Mouse (Mus musculus) frontal cortex, adult (tissue): Measurements from ENCODE around the gene Hmmr.
A peak's percentile ranks its signal among the peaks of the same experiment; 100 is the strongest.

ENCODE experiments used
- ATAC-seq: cut with Nextera tagmentation; 2 replicates; pipeline ENCODE4 v1.9.2; 2017; ENCODE audit warnings: mild to moderate bottlenecking, moderate library complexity, mixed read lengths; ENCODE audit not compliant: low TSS enrichment

The Hmmr gene

DNA sequence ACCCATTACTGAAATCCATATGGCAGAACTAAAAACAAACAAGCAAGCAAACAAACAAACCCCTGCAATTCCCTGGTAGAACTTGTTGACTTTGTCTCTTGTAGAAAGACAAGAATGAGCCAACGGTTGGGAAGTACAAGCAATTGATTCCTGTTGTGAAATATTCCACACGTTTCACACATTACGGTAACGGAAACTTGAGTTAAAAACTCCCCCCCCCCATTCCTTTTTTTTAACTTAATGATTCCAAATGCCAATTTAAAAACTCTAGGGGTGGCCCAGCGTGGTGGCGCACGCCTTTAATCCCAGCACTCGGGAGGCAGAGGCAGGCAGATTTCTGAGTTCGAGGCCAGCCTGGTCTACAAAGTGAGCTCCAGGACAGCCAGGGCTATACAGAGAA lies 38.1 kb downstream of the Hmmr start, which contains the start of gene Mat2b:
Gene Mat2b (minus strand): TSS at position 101 of the 400 bp plus-strand sequence.
- ATAC-seq: no peak

DNA sequence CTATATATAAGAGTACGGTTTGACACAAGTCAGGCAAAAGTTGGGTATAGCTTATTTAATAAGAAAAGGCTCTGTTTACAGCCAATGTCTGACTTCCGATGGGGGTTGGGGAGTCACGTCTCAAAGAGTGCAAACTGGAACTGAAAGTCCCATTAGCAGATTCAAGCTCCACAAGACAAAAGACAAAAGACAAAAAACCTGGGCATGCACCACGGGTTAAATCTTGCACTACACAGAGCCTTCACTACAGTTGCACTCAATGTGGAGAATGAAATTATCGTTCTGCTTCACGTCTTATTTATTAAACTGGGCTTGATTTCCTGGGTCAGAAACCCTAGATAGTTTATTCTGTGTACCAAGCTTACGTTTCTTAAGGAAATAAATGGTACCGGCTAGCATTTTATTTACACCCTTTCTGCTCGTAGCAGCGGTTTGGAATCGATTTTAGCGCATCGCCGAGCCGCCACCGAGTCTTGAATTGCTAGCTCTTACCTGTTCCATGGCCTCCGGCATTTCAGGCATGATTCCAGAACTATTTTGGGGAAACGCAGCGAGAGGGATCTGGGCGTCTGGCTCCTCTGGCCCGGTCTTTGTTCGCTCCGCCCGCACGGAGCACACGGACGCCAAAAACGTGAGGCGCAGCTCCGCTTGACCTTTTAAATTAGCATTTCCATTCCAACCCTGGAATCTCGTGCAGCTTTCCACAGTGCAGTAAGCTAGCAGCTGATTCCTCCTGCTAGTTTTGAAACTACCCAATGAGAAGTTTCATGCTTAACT lies 38.7 kb downstream of the Hmmr start:
- ATAC-seq: peak; percentile 41

DNA sequence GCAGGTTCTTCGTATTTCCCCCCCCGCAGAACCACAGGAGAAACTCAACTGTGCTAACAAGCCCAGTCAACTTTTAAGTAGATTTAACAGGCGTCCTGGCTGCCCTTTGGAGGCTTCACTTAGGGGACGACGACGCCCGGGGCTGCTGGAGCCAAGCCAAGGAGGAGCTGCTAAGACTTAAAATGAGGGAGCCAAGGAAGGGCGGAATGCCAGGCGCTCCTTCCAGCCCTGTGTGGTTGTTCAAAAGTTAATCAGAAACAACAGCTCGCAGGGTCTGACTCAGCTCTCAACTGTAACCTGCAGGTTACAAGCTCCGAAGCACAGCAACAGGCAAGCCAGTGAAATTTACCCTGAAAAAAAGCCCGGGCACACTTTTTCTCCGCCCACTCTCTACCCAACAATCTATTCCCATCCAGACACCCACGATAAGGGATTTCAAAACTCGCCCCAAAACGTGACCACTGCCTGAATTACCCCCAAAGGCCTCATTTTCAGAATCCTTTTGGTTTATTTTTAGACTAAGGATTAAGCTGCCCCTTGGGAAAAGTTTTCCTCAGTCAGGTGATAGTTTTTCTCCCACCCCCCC lies 39.8 kb downstream of the Hmmr start:
- ATAC-seq: peak; percentile 5; the same call in 1 of the 2 replicates

DNA sequence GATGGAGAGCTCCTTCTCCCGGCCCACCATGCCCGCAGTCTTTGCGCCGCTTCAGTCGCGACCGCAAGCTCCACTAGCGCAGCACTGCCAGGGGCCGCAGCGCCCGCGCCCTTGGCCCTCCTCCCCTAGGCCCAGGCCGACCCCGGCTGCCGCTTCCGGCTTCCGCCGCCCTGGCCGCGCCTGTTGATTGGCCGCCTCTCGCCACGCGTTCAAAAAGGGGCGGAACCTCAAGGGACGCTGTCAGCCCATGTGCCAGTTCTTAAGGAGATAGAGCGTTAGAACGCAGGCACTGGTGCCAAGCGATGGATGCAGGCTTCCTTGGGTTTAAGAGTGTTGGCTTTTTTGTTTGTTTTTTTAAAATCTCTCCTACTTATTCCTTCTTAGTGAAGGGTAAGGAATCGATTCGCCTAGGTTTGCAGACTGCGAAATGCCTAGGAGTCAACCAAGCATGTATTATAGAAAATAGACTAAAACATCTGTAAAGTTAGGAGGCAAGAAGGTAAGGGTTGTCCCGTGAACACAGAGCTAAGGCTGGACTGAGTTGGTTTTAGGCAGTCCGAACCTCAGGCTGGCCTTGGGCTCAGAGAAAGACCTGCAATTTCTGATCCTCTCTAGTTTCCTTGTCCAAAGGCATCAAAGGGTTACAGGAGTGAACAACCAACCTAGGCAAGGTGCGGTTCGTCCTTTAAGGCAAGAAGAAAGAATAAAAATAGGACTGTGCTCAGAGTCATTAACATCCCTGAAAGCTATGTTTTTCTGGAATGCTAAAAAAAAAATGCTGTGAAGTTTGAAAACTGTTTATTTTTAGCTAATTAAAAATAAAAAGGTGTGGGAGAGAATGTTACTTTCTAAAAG lies 40.5 kb downstream of the Hmmr start:
- ATAC-seq: peak; percentile 90

DNA sequence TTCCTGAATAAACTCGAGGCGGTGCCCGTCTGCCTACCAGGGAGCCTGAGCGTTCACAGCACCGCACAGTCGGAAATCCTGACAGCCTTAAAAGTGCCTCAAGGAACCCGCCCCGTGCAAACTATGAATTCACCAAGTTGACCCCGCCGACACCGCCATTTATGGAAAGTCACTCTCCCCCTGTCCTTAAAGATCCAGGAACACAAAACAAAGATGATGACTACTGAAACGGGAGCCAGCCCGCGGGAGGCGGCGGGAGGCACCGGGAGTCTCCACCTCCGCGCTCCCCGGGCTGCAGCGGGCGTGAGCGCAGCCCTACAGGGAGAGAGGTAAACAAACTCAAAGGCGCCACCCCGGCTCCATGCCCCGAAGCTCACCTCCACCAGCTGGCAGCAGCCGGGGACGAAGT lies 41.1 kb downstream of the Hmmr start:
- peak; percentile 60 for ATAC-seq

DNA sequence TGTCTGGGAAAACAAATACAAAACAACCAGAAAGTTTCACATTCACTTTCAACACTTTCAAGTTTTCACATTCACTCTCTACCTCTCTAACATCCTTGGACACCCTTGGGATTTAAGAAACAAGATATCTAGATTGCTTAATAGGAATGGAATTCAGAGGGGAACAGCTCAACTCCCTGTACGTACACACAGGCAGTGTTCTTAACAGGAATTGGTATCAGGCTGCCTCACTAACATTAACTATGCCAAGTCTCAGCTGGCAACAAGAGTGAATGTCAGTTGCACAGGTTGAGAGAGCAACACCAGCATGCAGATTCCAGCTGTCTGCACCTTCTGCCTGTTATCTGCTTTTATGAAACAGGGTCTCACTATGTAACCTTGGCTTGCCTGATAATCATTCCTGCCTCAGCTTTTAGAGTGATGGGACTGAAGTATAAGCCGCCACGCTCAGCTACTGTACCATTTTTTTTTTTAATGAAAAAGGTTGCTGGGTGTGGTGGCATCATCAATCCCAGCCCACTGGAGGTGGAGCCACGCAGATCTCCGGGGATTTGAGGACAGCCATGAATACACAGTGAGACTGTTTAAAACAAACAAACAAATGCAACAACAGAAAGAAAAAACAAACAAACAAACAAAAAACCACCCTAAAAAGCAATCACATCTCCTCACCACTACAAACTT lies 42.6 kb downstream of the Hmmr start:
- no peak for ATAC-seq

DNA sequence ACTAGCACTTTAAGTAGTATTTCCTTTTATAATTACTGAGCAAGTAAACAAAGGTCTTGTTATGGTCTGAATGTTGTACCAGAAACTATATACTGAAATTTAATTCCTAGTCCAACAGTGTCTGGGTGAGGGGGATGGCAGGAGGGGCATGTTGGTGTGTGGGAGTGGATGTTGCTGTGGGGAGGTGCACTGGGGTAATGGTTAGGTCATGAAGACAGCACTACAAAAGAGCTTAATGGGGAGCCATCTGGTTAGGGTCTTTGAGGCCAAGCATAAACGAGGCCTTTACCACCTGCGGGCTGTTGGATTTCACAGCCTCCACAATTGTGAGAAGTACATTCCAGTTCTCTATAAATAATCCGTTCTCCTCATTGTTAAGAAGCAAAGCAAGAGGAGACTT lies 49.9 kb downstream of the Hmmr start:
- ATAC-seq: peak; percentile 38

DNA sequence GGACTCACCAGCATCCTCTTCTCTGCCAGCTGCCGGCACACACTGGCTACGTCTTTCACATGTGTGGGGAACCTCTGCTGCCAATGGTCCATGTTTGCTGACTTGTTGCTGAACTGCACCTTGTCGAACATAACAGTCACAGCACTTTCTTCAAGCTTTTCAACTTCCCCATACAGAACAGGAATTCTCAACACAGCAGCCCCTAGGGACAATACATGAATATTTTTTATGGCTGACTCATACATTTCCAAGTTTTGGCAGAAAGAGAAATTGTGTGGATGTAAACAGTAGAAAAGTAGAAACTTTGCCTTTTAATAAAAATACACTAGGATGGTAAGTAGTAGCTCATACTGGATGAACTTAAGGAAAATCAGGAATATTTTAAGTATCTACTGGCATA lies 50.8 kb downstream of the Hmmr start:
- ATAC-seq: no peak

DNA sequence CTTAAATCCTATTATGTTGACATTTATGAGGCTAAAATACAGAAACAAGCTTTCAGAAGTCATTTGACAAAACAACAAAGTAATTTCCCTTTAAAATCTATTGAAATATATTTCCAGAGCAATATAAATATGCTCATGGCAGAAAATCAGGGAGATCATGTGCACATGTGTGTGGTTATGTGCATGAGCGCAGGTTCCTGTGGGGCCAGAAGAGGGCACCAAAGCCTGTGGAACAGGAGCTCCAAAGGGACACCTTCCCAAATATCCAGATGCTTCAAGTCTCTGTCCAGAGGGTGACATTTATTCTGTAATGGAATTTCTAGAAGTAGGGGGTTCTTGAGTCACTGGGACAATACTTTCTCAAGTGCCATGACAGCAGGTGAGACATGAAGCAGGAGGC lies 56.1 kb downstream of the Hmmr start:
- ATAC-seq: no peak

DNA sequence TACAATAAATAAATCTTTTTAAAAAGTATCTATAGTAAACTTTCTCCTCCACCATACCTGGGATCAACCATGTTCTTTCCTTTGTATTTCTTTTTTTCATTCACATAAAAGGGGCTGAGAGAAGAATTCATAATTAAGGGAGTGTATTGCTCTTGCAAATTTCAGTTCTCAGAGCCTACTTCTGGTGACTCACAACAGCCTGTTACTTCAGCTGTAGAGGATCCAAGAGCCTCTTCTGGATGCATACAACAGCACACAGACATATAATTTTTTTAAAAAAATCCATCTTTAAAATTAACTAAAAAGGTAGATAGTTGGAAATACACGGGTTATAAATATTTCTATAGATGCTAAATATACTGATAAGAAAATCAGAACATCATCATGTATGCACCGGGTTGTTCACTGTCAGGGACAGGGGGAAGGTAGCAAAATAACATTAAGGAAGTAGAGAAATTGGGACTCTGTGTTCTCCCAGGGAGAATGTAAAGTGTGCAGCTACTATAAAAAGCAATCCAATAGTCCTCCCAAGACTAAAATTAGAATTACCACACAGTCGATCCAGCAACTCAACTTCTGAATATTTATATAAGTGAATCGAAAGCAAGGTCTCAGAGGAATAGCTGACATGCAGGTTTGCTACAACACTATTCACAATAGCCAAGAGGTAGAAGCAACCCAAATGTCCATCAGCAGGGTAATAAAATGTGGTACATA lies 58.0 kb downstream of the Hmmr start:
- peak; percentile 90 for ATAC-seq
